Mouse (Mus musculus) thymus, postnatal 0 days (tissue): ENCODE results near the gene Klf1. TPM values are rescaled to one million over a fixed set of nuclear protein-coding genes. Genes with fewer than 3 reads are reported as not detected.

ENCODE experiments used
- DNase-seq: peaks from one replicate; pipeline ENCODE4 v3.0.0-alpha.2; 2015; ENCODE audit warnings: low spot score
- microRNA-seq: library from miRNA; unstranded; fragments of <30 nt; microRNA quantifications from one replicate; pipeline ENCODE4, GENCODE M21; 2016; ENCODE audit warnings: borderline number of aligned reads
- polyA plus RNA-seq: library from polyadenylated mRNA; unstranded; fragments of >200 nt; fragmentation: Nextera tagmentation; extraction: Ambion mirVana; gene quantifications from 2 replicates; pipeline ENCODE4 v1.2.1, GENCODE M21; 2015

The Klf1 gene
- polyA plus RNA-seq, 1 experiment from 2014 or later = 0.43 TPM

GRCm38 (mm10) chr8:84935489-84935888 lies 33.8 kb downstream of the Klf1 start:
- DNase-seq = no peak

GRCm38 (mm10) chr8:84936041-84936961 lies 34.6 kb downstream of the Klf1 start:
- no peak for DNase-seq

GRCm38 (mm10) chr8:84936962-84937546 lies 35.3 kb downstream of the Klf1 start, which contains the start of gene Mast1:
Gene Mast1 (minus strand): TSS chr8:84937359.
- peak; percentile 46 for DNase-seq

- DNase-seq = no peak
These were observed 36.1 kb downstream of the Klf1 start for GRCm38 (mm10) chr8:84937620-84938485.

GRCm38 (mm10) chr8:84943699-84944098 lies 42.0 kb downstream of the Klf1 start:
- DNase-seq = no peak

- peak; percentile 57 for DNase-seq
These were observed 42.9 kb downstream of the Klf1 start for GRCm38 (mm10) chr8:84944478-84945160.

- no peak for DNase-seq
These were observed 43.5 kb downstream of the Klf1 start for GRCm38 (mm10) chr8:84945235-84945632.

GRCm38 (mm10) chr8:84945633-84946527 lies 44.2 kb downstream of the Klf1 start:
- DNase-seq = no peak

GRCm38 (mm10) chr8:84946528-84947240 lies 45.0 kb downstream of the Klf1 start, which contains the start of gene Rtbdn:
Gene Rtbdn (plus strand): TSS chr8:84946991.
- no peak for DNase-seq

GRCm38 (mm10) chr8:84947241-84947545 lies 45.5 kb downstream of the Klf1 start:
- DNase-seq = peak; percentile 60

- no peak for DNase-seq
These were observed 48.0 kb downstream of the Klf1 start for GRCm38 (mm10) chr8:84949753-84950152.

GRCm38 (mm10) chr8:84952612-84953255 lies 51.0 kb downstream of the Klf1 start:
- DNase-seq = no peak

Small RNAs within 50 kb of the gene (microRNA-seq; reads per million reads assigned to microRNA genes)
- gene Gm24197 = not detected
- 3.3 reads per million for gene Mir7069

Other genes starting within 250 kb of the Klf1 start
- gene Ier2, start 239.1 kb upstream of the Klf1 start, polyA plus RNA-seq = 76.9 and 86.0 TPM in 2 replicates
- 50.0 and 51.5 TPM in 2 replicates for gene Trmt1, start 215.6 kb upstream of the Klf1 start, polyA plus RNA-seq
- 12.1 TPM in 2 replicates for gene Nacc1, start 214.1 kb upstream of the Klf1 start, polyA plus RNA-seq
- gene Lyl1, start 200.5 kb upstream of the Klf1 start, polyA plus RNA-seq = 8.1 and 8.8 TPM in 2 replicates
- gene G430095P16Rik, start 178.9 kb upstream of the Klf1 start, polyA plus RNA-seq = 2.4 and 3.6 TPM in 2 replicates
- gene Nfix, start 101.6 kb upstream of the Klf1 start, polyA plus RNA-seq = 7.2 and 11.7 TPM in 2 replicates
- gene Dand5, start 79.1 kb upstream of the Klf1 start, polyA plus RNA-seq = 4.0 and 4.4 TPM in 2 replicates
- gene Gadd45gip1, start 70.4 kb upstream of the Klf1 start, polyA plus RNA-seq = 56.4 and 57.4 TPM in 2 replicates
- gene Rad23a, start 61.3 kb upstream of the Klf1 start, polyA plus RNA-seq = 120 and 141 TPM in 2 replicates
- 383 and 479 TPM in 2 replicates for gene Calr, start 55.0 kb upstream of the Klf1 start, polyA plus RNA-seq
- 92.4 and 93.1 TPM in 2 replicates for gene Farsa, start 44.9 kb upstream of the Klf1 start, polyA plus RNA-seq
- gene Syce2, start 29.8 kb upstream of the Klf1 start, polyA plus RNA-seq = 104 and 110 TPM in 2 replicates
- 27.1 and 29.1 TPM in 2 replicates for gene Gcdh, start 8.0 kb upstream of the Klf1 start, polyA plus RNA-seq
- 12.8 and 12.9 TPM in 2 replicates for gene Dnase2a, start 6.6 kb downstream of the Klf1 start, polyA plus RNA-seq
- 0.08 and 0.22 TPM in 2 replicates for gene Mast1, start 35.4 kb downstream of the Klf1 start, polyA plus RNA-seq
- 0.10 and 0.23 TPM in 2 replicates for gene Rtbdn, start 45.1 kb downstream of the Klf1 start, polyA plus RNA-seq
- not detected in 2 replicates for gene Gm49661, start 67.5 kb downstream of the Klf1 start, polyA plus RNA-seq
- 450 and 476 TPM in 2 replicates for gene Prdx2, start 67.7 kb downstream of the Klf1 start, polyA plus RNA-seq
- 150 TPM in 2 replicates for gene Rnaseh2a, start 67.8 kb downstream of the Klf1 start, polyA plus RNA-seq
- gene Junb, start 76.8 kb downstream of the Klf1 start, polyA plus RNA-seq = 71.2 and 71.6 TPM in 2 replicates
- gene Hook2, start 88.7 kb downstream of the Klf1 start, polyA plus RNA-seq = 14.9 and 16.0 TPM in 2 replicates
- gene Best2, start 112.6 kb downstream of the Klf1 start, polyA plus RNA-seq = 0.12 TPM in 1 of 2 replicates, not detected in the other
- 90.7 and 95.8 TPM in 2 replicates for gene Asna1, start 123.4 kb downstream of the Klf1 start, polyA plus RNA-seq
- gene Trir, start 124.9 kb downstream of the Klf1 start, polyA plus RNA-seq = 172 and 191 TPM in 2 replicates
- gene Tnpo2, start 135.0 kb downstream of the Klf1 start, polyA plus RNA-seq = 27.4 and 29.0 TPM in 2 replicates
- 15.0 and 18.0 TPM in 2 replicates for gene Fbxw9, start 158.1 kb downstream of the Klf1 start, polyA plus RNA-seq
- gene Gm5741, start 166.1 kb downstream of the Klf1 start, polyA plus RNA-seq = not detected in 2 replicates
- 78.0 and 80.5 TPM in 2 replicates for gene Dhps, start 169.8 kb downstream of the Klf1 start, polyA plus RNA-seq
- gene Wdr83os, start 178.8 kb downstream of the Klf1 start, polyA plus RNA-seq = 142 and 149 TPM in 2 replicates
- 53.4 and 54.2 TPM in 2 replicates for gene Wdr83, start 179.4 kb downstream of the Klf1 start, polyA plus RNA-seq
- 64.0 and 68.4 TPM in 2 replicates for gene Man2b1, start 181.3 kb downstream of the Klf1 start, polyA plus RNA-seq
- gene Zfp791, start 221.2 kb downstream of the Klf1 start, polyA plus RNA-seq = 0.50 and 0.53 TPM in 2 replicates
- gene Cks1brt, start 250.0 kb downstream of the Klf1 start, polyA plus RNA-seq = 0.05 TPM in 1 of 2 replicates, not detected in the other